Mouse (Mus musculus): ENCODE measurements around the gene Patl2.

GRCm38 (mm10) chr2:122186751-122187150, 762 bp upstream of the Patl2 start:
- TF ChIP-seq CTCF (conservative IDR thresholded peaks at IDR 0.05; ENCODE audit: low read length) (no peak), NANOG (IDR thresholded peaks at IDR 0.05; ENCODE audit: borderline replicate concordance, low read length) (no peak)
